Mouse (Mus musculus) embryonic fibroblast, embryonic 13.5 days (primary cell): ENCODE measurements around the gene Hnrnpf.

Source experiments
- CTCF ChIP-seq: IDR thresholded peaks from 2 replicates; pipeline ENCODE4 v1.5.1; 2011; ENCODE audit warnings: mild to moderate bottlenecking, control low read depth, low read length, moderate library complexity, borderline replicate concordance; ENCODE audit not compliant: insufficient read depth
- POLR2A ChIP-seq: IDR thresholded peaks from 2 replicates; pipeline ENCODE4 v1.6.1; 2011; ENCODE audit warnings: low read depth, mild to moderate bottlenecking, control low read depth, low read length, moderate library complexity

- TF ChIP-seq POLR2A: no peak
- no peak for TF ChIP-seq CTCF
Measured at GRCm38 (mm10) chr6:117893435-117893834, 6.7 kb upstream of the Hnrnpf start.
